Mouse (Mus musculus): ENCODE results near the gene Slc6a15. TPM values are rescaled to one million over a fixed set of nuclear protein-coding genes. Genes with fewer than 3 reads are reported as not detected.

Gene Slc6a15
- polyA plus RNA-seq (2014; fragmentation: Illumina TruSeq; extraction: RNeasy Lipid Tissue Mini Kit (QIAGEN cat#74804); ENCODE audit: low read depth, low replicate concordance) = 0.10 TPM

DNA sequence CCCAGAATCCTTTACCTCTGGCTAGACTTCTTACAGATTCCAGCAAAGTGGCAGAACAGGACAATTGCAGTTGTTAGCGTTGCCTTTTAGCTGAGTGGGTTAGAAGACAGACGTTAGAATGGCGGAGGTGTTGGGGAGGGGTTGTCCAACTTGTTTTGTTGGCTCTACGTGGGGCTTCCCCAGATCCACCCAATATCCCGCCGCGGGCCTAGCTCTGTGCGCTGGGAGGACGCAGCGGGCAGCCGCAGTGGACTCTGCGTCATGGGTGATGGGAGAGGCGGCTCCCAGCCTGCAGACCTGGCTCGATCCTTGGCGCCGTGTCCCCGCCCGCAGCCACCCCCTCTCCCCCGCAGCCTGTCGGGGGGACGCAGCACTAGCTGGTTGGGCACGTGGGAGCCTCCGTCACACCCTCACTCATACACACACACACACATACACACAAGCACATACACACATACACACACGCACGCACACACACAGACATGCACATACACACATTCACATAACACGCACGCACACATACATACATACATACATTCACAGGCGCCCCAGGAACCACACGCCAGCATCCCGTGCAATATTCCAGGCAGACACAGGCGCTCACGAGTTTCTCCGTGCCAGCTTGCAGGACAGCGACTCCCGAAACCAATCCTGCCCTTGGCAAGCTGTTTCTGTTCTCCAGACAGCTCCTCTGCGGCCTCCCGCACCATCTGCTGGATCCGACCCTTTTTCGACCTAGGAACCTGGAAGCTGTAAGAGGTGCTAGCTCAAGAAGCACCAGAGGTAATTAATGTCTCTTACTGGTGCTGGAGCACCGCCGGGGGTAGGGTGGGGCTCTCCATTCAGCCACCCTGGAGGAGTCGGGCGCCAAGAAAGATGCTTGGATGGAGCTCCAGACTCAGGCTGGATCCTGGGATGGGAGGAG, at the start of gene Slc6a15:
Slc6a15 (plus strand) TSS at position 413 of the 925 bp plus-strand sequence.

Other genes starting within 250 kb of the Slc6a15 start
- 93.0 TPM for gene Lrriq1, start 131.5 kb upstream of the Slc6a15 start, polyA plus RNA-seq (2014; fragmentation: Illumina TruSeq; extraction: RNeasy Lipid Tissue Mini Kit (QIAGEN cat#74804); ENCODE audit: low read depth, low replicate concordance)

Data from testis, adult 10 weeks (tissue).